Mouse (Mus musculus) limb, embryonic 14.5 days (tissue): ENCODE results near the gene Npm1. TPM values are rescaled to one million over a fixed set of nuclear protein-coding genes. Genes with fewer than 3 reads are reported as not detected.

ENCODE experiments used
- ATAC-seq: fragments of 200-750 bp; cut with Nextera tagmentation; 2 replicates; pipeline ENCODE4 v1.8.0; 2017; ENCODE audit warnings: low read depth, moderate number of reproducible peaks, moderate TSS enrichment; ENCODE audit not compliant: low FRiP score
- DNase-seq: peaks from one replicate; pipeline ENCODE4 v3.0.0-alpha.2; 2015; ENCODE audit warnings: low spot score
- H3K27ac ChIP-seq: fragments of 300-500 bp; sonication (generic); replicated peaks from 2 replicates; pipeline ENCODE4 v1.5.1; 2014; ENCODE audit warnings: low read depth, mild to moderate bottlenecking, low read length, moderate library complexity, mixed read lengths
- H3K27me3 ChIP-seq: fragments of 300-500 bp; sonication (generic); 2 replicates; pipeline ENCODE4 v1.6.1; 2014; ENCODE audit warnings: low read length, mixed read lengths; ENCODE audit not compliant: control insufficient read depth, insufficient read depth
- H3K36me3 ChIP-seq: fragments of 300-500 bp; sonication (generic); 2 replicates; pipeline ENCODE4 v1.6.1; 2014; ENCODE audit warnings: mild to moderate bottlenecking, low read length, moderate library complexity, mixed read lengths; ENCODE audit not compliant: control insufficient read depth, insufficient read depth
- H3K4me1 ChIP-seq: fragments of 300-500 bp; sonication (generic); 2 replicates; pipeline ENCODE4 v1.6.1; 2014; ENCODE audit warnings: antibody characterized with exemption, low read length, mixed read lengths; ENCODE audit not compliant: control insufficient read depth, insufficient read depth
- H3K4me2 ChIP-seq: fragments of 300-500 bp; sonication (generic); replicated peaks from 2 replicates; pipeline ENCODE4 v1.6.1; 2014; ENCODE audit warnings: low read depth, mild to moderate bottlenecking, low read length, moderate library complexity; ENCODE audit not compliant: severe bottlenecking
- H3K4me3 ChIP-seq: fragments of 300-500 bp; sonication (generic); replicated peaks from 2 replicates; pipeline ENCODE4 v1.5.1; 2014; ENCODE audit warnings: low read length
- H3K9ac ChIP-seq: fragments of 300-500 bp; sonication (generic); 2 replicates; pipeline ENCODE4 v1.6.1; 2014; ENCODE audit warnings: mild to moderate bottlenecking, low read depth, low read length, moderate library complexity; ENCODE audit not compliant: severe bottlenecking
- H3K9me3 ChIP-seq: fragments of 300-500 bp; sonication (generic); 2 replicates; pipeline ENCODE4 v1.6.1; 2016; ENCODE audit warnings: low read length; ENCODE audit not compliant: control insufficient read depth
- POLR2A ChIP-seq: fragments of 200-500 bp; IDR thresholded peaks from 2 replicates; pipeline ENCODE4 v1.8.0; 2012; ENCODE audit warnings: inconsistent platforms, mild to moderate bottlenecking, moderate library complexity, borderline replicate concordance; ENCODE audit not compliant: insufficient read depth, insufficient read length; ENCODE audit errors: extremely low read depth
- WGBS: fragments of 180-500 bp; shearing (Covaris S2); extraction: QIAGEN DNeasy Blood & Tissue Kit; methylation state at CpG from one replicate; pipeline ENCODE4 v1.1.7; 2014; 5-methylcytosine and 5-hydroxymethylcytosine counted together
- polyA plus RNA-seq, 2 experiments: library from polyadenylated mRNA; depleted of rRNA in 1 of 2; stranded (reverse) in 1 of 2; unstranded in 1 of 2; fragments of >200 nt; fragmentation: Nextera tagmentation in 1 of 2; extraction: Ambion mirVana in 1 of 2; gene quantifications; 2 replicates each; pipeline versions ENCODE4 v1.2.1 to v1.2.3; 2012 to 2014

Gene Npm1
- polyA plus RNA-seq, 2 experiments, result 1,131 to 1,234 TPM

GRCm38 (mm10) chr11:33151128-33151779, 11.8 kb downstream of the Npm1 start:
- Histone ChIP-seq H3K9me3 (no peaks in the 10 kb centered on the region), H3K27me3 (no peaks in the 10 kb centered on the region), H3K4me2 (no peak overlapping the region), H3K4me3 (no peak overlapping the region), H3K9ac (no peak overlapping the region), H3K36me3 (peaks cover 62% of the 10 kb centered on the region), H3K27ac (no peak overlapping the region), H3K4me1 (peaks cover 8% of the 10 kb centered on the region; the same call in 1 of the 2 replicates)
- ATAC-seq (no peak), DNase-seq (no peak)
- TF ChIP-seq POLR2A, result no peak
- WGBS, result 78% methylated on average over 3 of the region's 3 CpGs

GRCm38 (mm10) chr11:33150364-33150763, 12.6 kb downstream of the Npm1 start:
- TF ChIP-seq POLR2A, result no peak
- no peak for DNase-seq
- Histone ChIP-seq H3K9me3 (no peaks in the 10 kb centered on the region), H3K4me2 (no peak overlapping the region), H3K27me3 (0 out of 2 replicates have a peak, but pooled peaks cover 5% of the 10 kb centered on the region), H3K27ac (no peak overlapping the region), H3K36me3 (peaks cover 54% of the 10 kb centered on the region), H3K9ac (no peak overlapping the region), H3K4me3 (no peak overlapping the region), H3K4me1 (peaks cover 13% of the 10 kb centered on the region)
- no peak for ATAC-seq

GRCm38 (mm10) chr11:33149453-33149852, 13.6 kb downstream of the Npm1 start:
- Histone ChIP-seq H3K27ac (no peak overlapping the region), H3K9ac (no peak overlapping the region), H3K4me3 (no peak overlapping the region), H3K27me3 (0 out of 2 replicates have a peak, but pooled peaks cover 9% of the 10 kb centered on the region), H3K4me1 (peaks cover 21% of the 10 kb centered on the region), H3K9me3 (no peaks in the 10 kb centered on the region), H3K4me2 (no peak overlapping the region), H3K36me3 (peaks cover 47% of the 10 kb centered on the region)
- no peak for ATAC-seq
- DNase-seq, result no peak
- TF ChIP-seq POLR2A, result no peak

GRCm38 (mm10) chr11:33149088-33149436, 13.9 kb downstream of the Npm1 start:
- ATAC-seq, result no peak
- H3K9me3 ChIP-seq, result no peaks in the 10 kb centered on the region
- H3K4me3 ChIP-seq, result no peak overlapping the region
- H3K27me3 ChIP-seq, result 0 out of 2 replicates have a peak, but pooled peaks cover 9% of the 10 kb centered on the region
- no peak for DNase-seq
- H3K27ac ChIP-seq, result no peak overlapping the region
- peaks cover 25% of the 10 kb centered on the region for H3K4me1 ChIP-seq
- no peak overlapping the region for H3K9ac ChIP-seq
- 28% methylated on average over 3 of the region's 3 CpGs for WGBS
- H3K4me2 ChIP-seq, result no peak overlapping the region
- TF ChIP-seq POLR2A, result no peak
- peaks cover 43% of the 10 kb centered on the region for H3K36me3 ChIP-seq

- WGBS, result 5% methylated on average over 23 of the region's 23 CpGs
Measured at GRCm38 (mm10) chr11:33148338-33149087, 14.5 kb downstream of the Npm1 start.

More at GRCm38 (mm10) chr11:33148338-33149087, 14.5 kb downstream of the Npm1 start:
- Histone ChIP-seq H3K9ac (peak overlapping the region; percentile 70), H3K9me3 (no peaks in the 10 kb centered on the region), H3K27ac (peak overlapping the region; percentile 80; the same call in 1 of the 2 replicates), H3K27me3 (0 out of 2 replicates have a peak, but pooled peaks cover 9% of the 10 kb centered on the region), H3K4me1 (peaks cover 29% of the 10 kb centered on the region), H3K36me3 (peaks cover 38% of the 10 kb centered on the region), H3K4me3 (peak overlapping the region; percentile 69), H3K4me2 (peak overlapping the region; percentile 94)
- TF ChIP-seq POLR2A, result no peak
- DNase-seq (peak; percentile 90), ATAC-seq (peak; percentile 73)
